Mouse (Mus musculus) kidney, adult 2 months (tissue): Measurements from ENCODE around the gene Srp14.

Experiments
- CTCF ChIP-seq: fragments of 200-500 bp; conservative IDR thresholded peaks from 2 replicates; pipeline ENCODE4 v1.5.1; 2011; ENCODE audit warnings: low read depth, mild to moderate bottlenecking, control low read depth, low read length, moderate library complexity, mixed read lengths; ENCODE audit not compliant: insufficient read depth, insufficient read length
- POLR2A ChIP-seq: fragments of 200-500 bp; IDR thresholded peaks from one replicate; pipeline ENCODE4 v1.6.1; 2011; ENCODE audit warnings: low read depth, low read length, control low read depth

GRCm38 (mm10) chr2:118479550-118479909 lies at the start of gene Srp14:
- no peak for TF ChIP-seq POLR2A
- no peak for TF ChIP-seq CTCF
